Mouse (Mus musculus): ENCODE measurements at regions not wholly inside any gene's neighbourhood (a gene's known extent, or its start where the extent isn't known, plus 50 kb on each side); places are given as distances from the start of the nearest gene placed in this dataset.
A peak's percentile ranks its signal among the peaks of the same experiment; 100 is the strongest.

DNA sequence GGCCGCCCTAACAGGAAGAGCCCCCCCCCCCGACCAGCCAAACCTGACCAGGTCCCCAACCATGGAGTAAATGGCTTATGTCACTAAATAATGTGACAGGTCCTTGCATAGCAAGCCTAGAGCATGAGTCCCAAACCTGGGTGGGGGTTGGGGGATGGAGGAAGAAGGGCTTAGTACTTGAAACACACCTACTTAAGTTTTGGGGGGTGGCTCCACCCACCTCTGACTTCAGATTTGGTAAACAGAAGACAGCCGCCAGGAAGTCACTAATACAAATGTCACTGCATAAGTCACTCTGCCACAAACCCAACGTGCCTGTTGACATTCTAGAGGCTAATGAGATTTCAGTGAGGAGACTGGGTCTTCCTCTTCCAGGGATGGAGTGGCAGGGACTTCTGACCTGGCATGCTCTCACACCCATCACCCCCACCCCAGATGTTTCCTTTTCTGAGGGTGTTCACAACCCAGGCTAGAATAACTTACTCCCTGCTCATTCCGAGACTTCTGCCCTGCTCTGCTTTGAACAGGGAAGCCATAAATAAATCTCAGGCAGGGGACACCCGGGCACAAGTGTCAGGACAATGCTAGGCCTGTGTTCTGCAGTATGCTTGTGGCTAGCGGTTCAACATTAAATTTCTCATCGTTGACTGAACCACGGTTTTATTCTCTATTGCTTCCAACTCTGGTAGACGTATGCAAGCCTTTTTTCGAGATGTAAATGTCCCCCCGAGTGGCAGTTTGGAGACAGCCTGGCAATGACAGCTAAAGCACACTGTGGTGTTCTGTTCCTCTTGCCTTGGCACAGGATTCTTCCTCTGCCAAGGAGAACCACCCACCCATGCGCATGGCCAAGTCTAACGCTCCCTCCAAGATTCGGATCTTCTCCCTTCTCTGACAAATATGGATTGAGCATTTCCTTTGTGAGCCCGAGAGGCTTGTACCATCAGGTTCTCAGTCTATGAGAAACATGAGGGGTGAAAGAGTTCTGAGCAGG, 161.6 kb upstream of the Dyrk2 start:
- Histone ChIP-seq H3K27me3 (no peaks in the 10 kb centered on the region), H3K4me3 (no peak overlapping the region), H3K9ac (no peak overlapping the region), H3K4me1 (peaks cover 13% of the 10 kb centered on the region; the same call in 1 of the 2 replicates), H3K9me3 (no peaks in the 10 kb centered on the region), H3K27ac (no peak overlapping the region), H3K36me3 (no peaks in the 10 kb centered on the region), H3K4me2 (no peak overlapping the region)
- 0 out of 2 replicates have a peak, but pooled peaks have one; percentile 23 for ATAC-seq (ENCODE audit: borderline replicate concordance, extremely low read depth, low FRiP score, low TSS enrichment)
- 55% methylated on average over 16 of the region's 16 CpGs for WGBS

DNA sequence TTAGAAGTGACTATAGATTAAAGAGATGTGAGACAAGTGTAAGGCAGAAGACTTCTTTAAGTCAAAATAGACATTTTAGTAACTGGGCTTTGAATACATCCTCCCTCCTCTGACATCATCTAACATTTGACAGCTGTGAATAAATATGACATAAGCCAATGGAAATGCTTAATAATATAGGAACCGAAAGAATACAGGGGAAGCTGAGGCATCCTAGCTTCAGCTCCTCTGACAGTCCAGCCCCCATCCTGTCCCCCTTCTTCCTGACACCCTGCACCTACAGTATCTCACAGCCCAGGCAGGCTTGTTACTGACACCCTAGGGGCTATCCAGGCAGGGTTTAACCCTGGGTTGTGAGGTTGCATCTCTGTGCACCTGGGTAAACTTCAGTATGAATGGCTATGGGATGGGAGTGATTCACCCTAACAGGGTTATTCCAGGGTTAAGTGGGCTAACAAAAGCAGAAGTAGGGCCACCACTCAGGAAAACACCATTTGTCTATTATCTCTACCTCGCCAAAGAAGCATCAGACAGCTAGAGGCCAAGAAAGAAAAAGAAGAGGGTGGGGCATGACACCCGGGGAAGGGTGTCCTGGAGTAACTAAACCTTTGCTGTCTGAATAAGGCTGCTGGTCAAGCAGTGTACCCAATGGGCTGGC, 158.6 kb upstream of the Dyrk2 start:
- Histone ChIP-seq H3K4me1 (peaks cover 13% of the 10 kb centered on the region; the same call in 1 of the 2 replicates), H3K4me3 (no peak overlapping the region), H3K4me2 (no peak overlapping the region), H3K27me3 (no peaks in the 10 kb centered on the region), H3K9me3 (no peaks in the 10 kb centered on the region), H3K36me3 (no peaks in the 10 kb centered on the region), H3K27ac (no peak overlapping the region), H3K9ac (no peak overlapping the region)
- WGBS, result 51% methylated on average over 3 of the region's 3 CpGs
- no peak for ATAC-seq (ENCODE audit: borderline replicate concordance, extremely low read depth, low FRiP score, low TSS enrichment)

DNA sequence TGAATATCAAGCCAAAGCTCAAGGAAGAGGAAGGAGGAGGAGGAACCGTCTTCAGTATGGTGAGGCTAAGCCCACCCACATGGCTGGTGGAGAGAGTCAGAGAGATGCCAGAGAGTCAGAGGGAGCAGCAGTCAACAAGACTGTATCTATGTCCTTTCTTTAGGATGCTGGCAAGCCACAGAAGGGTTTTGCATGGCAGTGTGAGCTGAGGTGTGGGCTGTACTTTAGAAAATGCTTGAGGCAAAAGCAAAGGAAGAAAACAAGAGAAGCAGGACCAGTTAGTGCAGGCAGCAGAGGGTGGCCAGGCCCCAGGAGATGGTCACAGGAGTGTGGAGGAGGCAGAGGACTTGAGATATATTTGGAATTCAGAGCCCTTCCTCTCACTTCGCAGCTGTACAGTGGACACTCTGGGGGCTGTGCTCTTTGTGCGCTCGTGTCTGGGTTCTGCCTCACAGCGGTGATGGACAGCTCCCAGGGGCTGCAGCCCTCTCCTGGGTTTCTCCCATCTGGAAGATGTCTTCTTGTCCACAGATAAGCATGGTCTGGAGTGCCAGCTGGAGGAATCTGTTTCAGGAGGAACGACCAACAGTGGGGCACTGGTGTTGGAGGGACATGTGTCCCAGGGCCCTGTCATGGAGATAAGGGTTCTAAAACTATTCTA, 157.4 kb upstream of the Dyrk2 start:
- no peak overlapping the region for H3K4me2 ChIP-seq
- peaks cover 13% of the 10 kb centered on the region; the same call in 1 of the 2 replicates for H3K4me1 ChIP-seq
- no peak overlapping the region for H3K9ac ChIP-seq
- no peaks in the 10 kb centered on the region for H3K36me3 ChIP-seq
- no peak overlapping the region for H3K4me3 ChIP-seq
- no peak overlapping the region for H3K27ac ChIP-seq
- 0 out of 2 replicates have a peak, but pooled peaks have one; percentile 35 for ATAC-seq (ENCODE audit: borderline replicate concordance, extremely low read depth, low FRiP score, low TSS enrichment)
- 17% methylated on average over 6 of the region's 6 CpGs for WGBS
- H3K9me3 ChIP-seq, result no peaks in the 10 kb centered on the region
- no peaks in the 10 kb centered on the region for H3K27me3 ChIP-seq

DNA sequence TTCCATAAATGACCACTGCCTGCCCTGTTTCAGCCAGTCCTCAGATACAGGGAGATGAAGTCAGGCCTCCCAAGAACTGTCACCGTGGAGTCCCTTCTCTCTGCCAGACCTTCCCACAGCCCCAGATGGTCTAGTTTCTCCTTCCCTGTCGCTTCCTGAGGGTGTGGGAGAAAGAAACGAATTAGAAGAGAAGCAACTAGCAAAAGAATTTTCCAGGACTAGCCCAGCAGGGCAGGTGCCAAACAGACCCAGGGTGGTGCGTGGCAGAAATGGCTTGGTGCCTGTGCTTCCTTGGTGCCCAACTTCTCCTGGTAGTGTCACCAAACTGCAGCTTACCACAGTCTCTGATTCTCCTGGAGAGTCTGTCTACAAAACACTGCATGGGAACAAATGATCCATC, 156.3 kb upstream of the Dyrk2 start:
- no peak overlapping the region for H3K4me3 ChIP-seq
- H3K36me3 ChIP-seq, result no peaks in the 10 kb centered on the region
- H3K27me3 ChIP-seq, result no peaks in the 10 kb centered on the region
- H3K9me3 ChIP-seq, result no peaks in the 10 kb centered on the region
- H3K4me2 ChIP-seq, result no peak overlapping the region
- WGBS, result 67% methylated on average over 4 of the region's 4 CpGs
- no peak overlapping the region for H3K27ac ChIP-seq
- peaks cover 8% of the 10 kb centered on the region; the same call in 1 of the 2 replicates for H3K4me1 ChIP-seq
- no peak for ATAC-seq (ENCODE audit: borderline replicate concordance, extremely low read depth, low FRiP score, low TSS enrichment)
- no peak overlapping the region for H3K9ac ChIP-seq

DNA sequence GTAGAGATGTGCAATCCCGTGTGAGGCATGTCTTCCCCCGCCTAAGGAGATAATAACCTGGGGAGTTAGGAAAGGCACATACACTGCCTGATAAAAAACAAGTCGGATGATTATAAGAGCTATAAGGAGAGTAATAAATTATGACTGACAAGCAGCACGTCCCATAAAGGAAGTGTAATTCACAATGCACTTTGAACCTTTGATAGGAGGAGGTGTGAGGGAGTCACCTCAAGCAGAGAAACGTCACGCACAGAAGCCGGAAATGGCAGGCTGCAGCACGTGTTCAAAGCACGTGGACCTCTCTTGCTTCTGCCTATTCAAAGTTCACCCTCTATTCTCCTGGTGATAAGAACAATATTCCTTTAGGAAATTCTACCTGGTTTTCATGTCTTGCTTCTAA, 154.4 kb upstream of the Dyrk2 start:
- WGBS, result 40% methylated on average over 9 of the region's 9 CpGs
- no peaks in the 10 kb centered on the region for H3K9me3 ChIP-seq
- no peak overlapping the region for H3K4me2 ChIP-seq
- peaks cover 5% of the 10 kb centered on the region; the same call in 1 of the 2 replicates for H3K4me1 ChIP-seq
- H3K27ac ChIP-seq, result no peak overlapping the region
- no peaks in the 10 kb centered on the region for H3K36me3 ChIP-seq
- no peak overlapping the region for H3K9ac ChIP-seq
- ATAC-seq (ENCODE audit: borderline replicate concordance, extremely low read depth, low FRiP score, low TSS enrichment), result no peak
- H3K27me3 ChIP-seq, result no peaks in the 10 kb centered on the region
- no peak overlapping the region for H3K4me3 ChIP-seq

DNA sequence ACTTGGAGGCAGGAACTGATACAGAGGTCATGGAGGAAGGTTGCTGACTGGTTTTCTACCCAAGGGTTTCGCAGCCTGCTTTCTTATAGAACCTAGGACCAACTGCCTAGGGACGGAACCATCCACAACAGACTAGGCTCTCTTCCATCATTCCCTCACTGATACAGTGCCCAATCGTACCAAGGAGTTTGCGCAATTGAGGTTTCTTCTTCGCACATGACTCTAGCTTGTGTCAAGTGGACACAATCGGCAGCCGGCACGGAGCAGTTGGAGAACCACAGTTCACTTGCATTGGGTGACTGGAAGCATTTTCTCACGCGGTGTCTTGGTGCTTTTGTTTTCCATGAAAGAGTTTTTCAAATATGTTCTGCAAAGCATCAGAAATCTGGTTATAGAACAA, 149.1 kb upstream of the Dyrk2 start:
- ATAC-seq (ENCODE audit: borderline replicate concordance, extremely low read depth, low FRiP score, low TSS enrichment), result no peak
- WGBS, result 92% methylated on average over 10 of the region's 10 CpGs
- Histone ChIP-seq H3K4me3 (no peak overlapping the region), H3K9me3 (no peaks in the 10 kb centered on the region), H3K27me3 (no peaks in the 10 kb centered on the region), H3K4me1 (no peaks in the 10 kb centered on the region), H3K4me2 (no peak overlapping the region), H3K9ac (no peak overlapping the region), H3K36me3 (no peaks in the 10 kb centered on the region), H3K27ac (no peak overlapping the region)

DNA sequence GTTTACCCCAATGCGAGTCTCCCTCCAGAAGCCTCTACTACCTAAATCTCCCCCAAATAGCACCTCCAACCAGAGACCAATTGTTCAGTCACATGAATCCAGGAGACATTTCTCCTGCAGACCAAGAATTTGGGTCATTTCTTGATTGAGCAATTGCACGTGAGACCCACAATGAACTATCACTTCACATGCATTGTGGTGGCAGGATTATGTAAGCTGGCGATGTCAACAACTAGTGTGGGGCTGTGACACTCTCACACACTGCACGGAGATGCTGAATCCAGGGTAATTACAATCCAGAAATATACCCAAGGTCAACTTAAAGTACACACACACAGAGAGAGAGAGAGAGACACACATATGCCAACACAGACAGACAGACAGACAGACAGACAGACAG, 148.5 kb upstream of the Dyrk2 start:
- WGBS, result 85% methylated on average over 4 of the region's 4 CpGs
- ATAC-seq (ENCODE audit: borderline replicate concordance, extremely low read depth, low FRiP score, low TSS enrichment), result no peak
- H3K36me3 ChIP-seq, result no peaks in the 10 kb centered on the region
- no peaks in the 10 kb centered on the region for H3K9me3 ChIP-seq
- no peak overlapping the region for H3K27ac ChIP-seq
- no peak overlapping the region for H3K4me2 ChIP-seq
- H3K4me1 ChIP-seq, result no peaks in the 10 kb centered on the region
- no peaks in the 10 kb centered on the region for H3K27me3 ChIP-seq
- no peak overlapping the region for H3K4me3 ChIP-seq
- no peak overlapping the region for H3K9ac ChIP-seq

DNA sequence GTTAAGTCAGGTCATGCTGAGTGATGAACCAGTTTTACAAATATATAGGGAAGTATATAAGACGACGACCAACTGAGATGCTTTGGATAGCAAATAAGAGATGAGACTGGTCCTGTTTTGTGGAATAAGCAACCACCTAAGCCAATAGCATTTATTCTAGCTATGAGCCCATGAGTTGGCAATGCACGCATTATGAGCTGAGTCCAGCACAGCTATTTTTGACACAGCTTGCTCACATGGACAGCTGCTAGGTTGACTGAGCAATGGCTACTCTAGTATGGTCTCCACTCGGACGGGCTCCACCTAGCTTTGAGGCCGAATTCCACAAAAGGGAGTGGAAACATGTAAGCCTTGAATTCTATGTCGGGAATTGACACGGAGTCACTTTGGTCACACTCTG, 146.1 kb upstream of the Dyrk2 start:
- Histone ChIP-seq H3K4me1 (peaks cover 5% of the 10 kb centered on the region), H3K27ac (no peak overlapping the region), H3K4me3 (no peak overlapping the region), H3K9me3 (no peaks in the 10 kb centered on the region), H3K27me3 (no peaks in the 10 kb centered on the region), H3K4me2 (no peak overlapping the region), H3K36me3 (no peaks in the 10 kb centered on the region), H3K9ac (no peak overlapping the region)
- no peak for ATAC-seq (ENCODE audit: borderline replicate concordance, extremely low read depth, low FRiP score, low TSS enrichment)
- WGBS, result 89% methylated on average over 8 of the region's 8 CpGs

DNA sequence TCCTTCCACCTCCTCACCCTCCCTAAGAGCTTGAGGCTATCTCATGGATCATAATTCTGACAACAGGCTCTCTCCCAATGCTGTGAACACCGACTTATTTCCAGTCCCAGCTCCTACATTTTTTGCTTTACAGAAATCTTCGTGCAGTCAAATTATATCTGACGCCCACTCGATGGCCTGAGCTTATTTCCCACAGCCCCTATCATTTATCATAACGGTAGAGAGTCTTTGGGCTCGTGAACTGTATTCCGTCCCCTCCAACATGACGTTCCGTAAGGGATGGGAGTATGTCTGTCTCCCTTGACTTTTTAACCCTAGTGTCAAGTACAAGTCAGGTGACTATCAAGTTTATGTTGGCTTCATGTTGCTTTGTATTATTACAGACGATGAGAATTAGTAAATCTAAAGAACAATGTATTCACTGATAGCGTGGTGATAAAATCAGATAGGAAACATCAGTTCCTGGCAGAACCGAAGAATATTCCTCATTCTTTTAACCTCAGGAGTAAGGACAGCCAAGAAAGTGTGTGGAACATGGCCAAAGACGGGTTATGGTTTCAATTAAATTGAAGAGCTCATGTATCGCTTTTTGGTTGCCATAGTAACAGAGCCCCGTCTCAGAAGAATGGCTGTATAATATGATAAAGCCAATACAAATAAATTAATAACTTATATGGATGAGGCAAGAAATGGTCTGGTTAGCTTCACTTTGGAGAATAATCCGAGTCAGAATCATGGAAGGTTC, 145.5 kb upstream of the Dyrk2 start:
- no peaks in the 10 kb centered on the region for H3K36me3 ChIP-seq
- H3K4me3 ChIP-seq, result no peak overlapping the region
- no peaks in the 10 kb centered on the region for H3K9me3 ChIP-seq
- no peak for ATAC-seq (ENCODE audit: borderline replicate concordance, extremely low read depth, low FRiP score, low TSS enrichment)
- 61% methylated on average over 16 of the region's 16 CpGs for WGBS
- H3K4me1 ChIP-seq, result peaks cover 9% of the 10 kb centered on the region
- no peak overlapping the region for H3K27ac ChIP-seq
- H3K4me2 ChIP-seq, result no peak overlapping the region
- no peak overlapping the region for H3K9ac ChIP-seq
- H3K27me3 ChIP-seq, result no peaks in the 10 kb centered on the region

DNA sequence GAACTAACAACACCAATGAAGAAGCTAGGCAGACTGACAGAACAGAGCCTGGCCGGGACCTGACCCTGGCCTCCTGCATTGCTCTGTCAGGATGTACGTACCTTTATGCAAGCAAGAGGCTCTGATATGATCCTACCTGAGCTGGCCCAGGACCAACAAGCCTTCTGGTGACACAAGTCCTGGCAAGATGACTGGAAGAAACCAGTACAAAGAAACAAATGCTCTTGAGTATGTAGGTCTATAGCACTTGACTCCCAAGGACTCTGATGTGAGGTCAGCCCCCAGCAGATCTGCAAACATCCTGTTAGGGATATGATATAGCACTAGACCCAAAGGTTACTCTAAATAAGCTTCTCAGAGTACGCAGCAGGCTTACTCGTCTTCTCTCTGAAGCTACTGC, 144.7 kb upstream of the Dyrk2 start:
- WGBS, result 58% methylated on average over 4 of the region's 4 CpGs
- Histone ChIP-seq H3K4me3 (no peak overlapping the region), H3K36me3 (no peaks in the 10 kb centered on the region), H3K27me3 (no peaks in the 10 kb centered on the region), H3K9ac (no peak overlapping the region), H3K4me2 (no peak overlapping the region), H3K27ac (no peak overlapping the region), H3K9me3 (no peaks in the 10 kb centered on the region), H3K4me1 (peaks cover 13% of the 10 kb centered on the region)
- ATAC-seq (ENCODE audit: borderline replicate concordance, extremely low read depth, low FRiP score, low TSS enrichment), result no peak

DNA sequence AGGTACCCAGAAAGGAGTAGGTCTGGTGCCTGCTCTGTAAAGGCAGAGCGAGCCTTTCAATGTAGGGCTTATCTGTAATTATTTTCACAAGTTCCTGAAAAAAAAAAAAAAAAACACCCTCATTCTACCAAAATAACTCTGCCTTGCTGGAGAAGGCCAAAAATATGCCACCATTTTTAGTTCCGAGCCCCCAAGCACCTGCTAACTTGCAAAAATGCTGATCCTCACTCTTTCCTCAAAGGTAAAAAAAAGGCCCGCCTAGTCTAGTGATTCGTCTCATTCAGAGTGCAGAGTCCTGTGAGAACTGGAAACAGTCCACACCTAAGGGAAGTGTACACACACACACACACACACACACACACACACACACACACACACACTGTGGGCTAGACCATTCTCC, 143.7 kb upstream of the Dyrk2 start:
- ATAC-seq (ENCODE audit: borderline replicate concordance, extremely low read depth, low FRiP score, low TSS enrichment), result no peak
- H3K27ac ChIP-seq, result no peak overlapping the region

More for the DNA sequence above, 143.7 kb upstream of the Dyrk2 start:
- H3K36me3 ChIP-seq, result no peaks in the 10 kb centered on the region
- peaks cover 13% of the 10 kb centered on the region for H3K4me1 ChIP-seq
- H3K9me3 ChIP-seq, result no peaks in the 10 kb centered on the region
- 72% methylated on average over 4 of the region's 4 CpGs for WGBS
- no peak overlapping the region for H3K4me2 ChIP-seq
- H3K9ac ChIP-seq, result no peak overlapping the region
- H3K4me3 ChIP-seq, result no peak overlapping the region
- no peaks in the 10 kb centered on the region for H3K27me3 ChIP-seq
